Mouse (Mus musculus) myocyte (in vitro differentiated cells): ENCODE results near the gene Hba-x.

Experiments
- CEBPB ChIP-seq: IDR thresholded peaks from 2 replicates; pipeline ENCODE4 v1.6.1; 2011; ENCODE audit warnings: mild to moderate bottlenecking, moderate library complexity; ENCODE audit not compliant: poor library complexity, insufficient read depth, severe bottlenecking
- E2F4 ChIP-seq: IDR thresholded peaks from one replicate; pipeline ENCODE4 v1.6.1; 2011; ENCODE audit warnings: mild to moderate bottlenecking, control low read depth, moderate library complexity; ENCODE audit not compliant: insufficient read depth
- MAX ChIP-seq: IDR thresholded peaks from one replicate; pipeline ENCODE4 v1.6.1; 2011; ENCODE audit warnings: low read depth, mild to moderate bottlenecking, control low read depth
- MYOD1 ChIP-seq, 3 experiments: IDR thresholded peaks; one replicate each; pipeline ENCODE4 v1.6.1; 2011; ENCODE audit warnings: control low read depth in 2 of 3, low read depth in 2 of 3, mild to moderate bottlenecking in 2 of 3, moderate library complexity in 1 of 3; ENCODE audit not compliant: insufficient read length in 2 of 3, control insufficient read depth in 1 of 3
- MYOG ChIP-seq, 3 experiments: IDR thresholded peaks; one replicate each; pipeline ENCODE4 v1.6.1; 2011; ENCODE audit warnings: control low read depth in 2 of 3, low read depth in 2 of 3, mild to moderate bottlenecking in 2 of 3; ENCODE audit not compliant: insufficient read length in 2 of 3, control insufficient read depth in 1 of 3, insufficient read depth in 1 of 3
- POLR2A ChIP-seq: IDR thresholded peaks from one replicate; pipeline ENCODE4 v1.6.1; 2011; ENCODE audit warnings: low read depth, mild to moderate bottlenecking, control low read depth, moderate library complexity; ENCODE audit not compliant: insufficient read length
- POLR2AphosphoS2 ChIP-seq: IDR thresholded peaks from one replicate; pipeline ENCODE4 v1.6.1; 2011; ENCODE audit warnings: low read depth, control low read depth; ENCODE audit not compliant: insufficient read length
- REST ChIP-seq: IDR thresholded peaks from one replicate; pipeline ENCODE4 v1.6.1; 2011; ENCODE audit warnings: mild to moderate bottlenecking, control low read depth, moderate library complexity; ENCODE audit not compliant: insufficient read depth, insufficient read length
- SRF ChIP-seq: IDR thresholded peaks from one replicate; pipeline ENCODE4 v1.6.1; 2011; ENCODE audit warnings: low read depth; ENCODE audit not compliant: control insufficient read depth, insufficient read length
- TCF12 ChIP-seq: IDR thresholded peaks from one replicate; pipeline ENCODE4 v1.6.1; 2011; ENCODE audit warnings: mild to moderate bottlenecking, control low read depth; ENCODE audit not compliant: poor library complexity, insufficient read depth, severe bottlenecking
- TCF3 ChIP-seq: IDR thresholded peaks from one replicate; pipeline ENCODE4 v1.6.1; 2011; ENCODE audit warnings: low read depth, control low read depth; ENCODE audit not compliant: insufficient read length
- USF1 ChIP-seq: IDR thresholded peaks from one replicate; pipeline ENCODE4 v1.6.1; 2011; ENCODE audit warnings: low read depth, mild to moderate bottlenecking, control low read depth, moderate library complexity

DNA sequence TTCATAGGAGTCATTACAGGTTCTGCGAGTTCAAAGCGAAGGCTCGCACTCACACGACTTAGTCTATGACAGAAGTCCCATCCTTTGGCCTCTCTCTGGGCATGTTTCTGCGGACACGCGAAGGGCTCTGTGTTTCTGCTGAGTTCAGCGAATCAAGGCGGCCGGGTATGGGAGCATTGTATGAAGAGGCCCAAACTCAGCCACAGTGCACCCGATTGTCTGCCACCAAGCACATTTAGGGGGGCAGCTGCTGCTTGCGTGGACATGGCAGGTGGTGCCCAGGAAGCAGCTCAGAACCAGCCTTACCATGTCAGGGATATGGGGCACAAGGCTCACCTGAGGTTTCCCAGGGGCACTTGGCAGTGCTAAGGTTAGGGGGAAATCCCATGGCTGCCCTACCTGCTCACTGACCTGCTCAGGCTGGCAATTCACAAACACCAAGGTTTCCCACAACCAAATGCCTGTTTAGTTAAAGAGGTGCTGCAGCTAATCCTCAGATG is 2.3 kb downstream of the Hba-x start:
- TF ChIP-seq POLR2AphosphoS2, result no peak
- no peak for TF ChIP-seq POLR2A
- no peak for TF ChIP-seq USF1
- no peak for TF ChIP-seq MAX
- no peak for TF ChIP-seq E2F4
- no peak for TF ChIP-seq TCF12
- TF ChIP-seq SRF, result no peak
- TF ChIP-seq MYOG (IDR thresholded peaks at IDR 0.05; ENCODE audit: control insufficient read depth in 1 of 3, insufficient read depth in 1 of 3, insufficient read length in 2 of 3, low read depth in 2 of 3), result no peak
- TF ChIP-seq MYOD1 (IDR thresholded peaks at IDR 0.05; ENCODE audit: control insufficient read depth in 1 of 3, insufficient read length in 2 of 3, low read depth in 2 of 3), result no peak
- no peak for TF ChIP-seq TCF3
- TF ChIP-seq CEBPB, result no peak
- TF ChIP-seq REST, result no peak
